Mouse (Mus musculus) heart, embryonic 16.5 days (tissue): ENCODE results near the gene Adarb2. TPM values are rescaled to one million over a fixed set of nuclear protein-coding genes. Genes with fewer than 3 reads are reported as not detected.

Experiments
- ATAC-seq: fragments of 200-750 bp; cut with Nextera tagmentation; replicated peaks from 2 replicates; pipeline ENCODE4 v1.8.0; 2017; ENCODE audit warnings: moderate number of reproducible peaks; ENCODE audit not compliant: insufficient read depth, low FRiP score; ENCODE audit errors: extremely low read depth
- H3K27ac ChIP-seq: fragments of 300-500 bp; sonication (generic); 2 replicates; pipeline ENCODE4 v1.5.1; 2014; ENCODE audit warnings: mild to moderate bottlenecking, low read length, control low read depth, moderate library complexity
- H3K27me3 ChIP-seq: fragments of 300-500 bp; sonication (generic); 2 replicates; pipeline ENCODE4 v1.6.1; 2014; ENCODE audit warnings: low read length, mixed read lengths; ENCODE audit not compliant: control insufficient read depth, insufficient read depth
- H3K36me3 ChIP-seq: fragments of 300-500 bp; sonication (generic); 2 replicates; pipeline ENCODE4 v1.6.1; 2014; ENCODE audit not compliant: control insufficient read depth, insufficient read depth
- H3K4me1 ChIP-seq: fragments of 300-500 bp; sonication (generic); 2 replicates; pipeline ENCODE4 v1.6.1; 2014; ENCODE audit warnings: low read length, mixed read lengths; ENCODE audit not compliant: control insufficient read depth, insufficient read depth
- H3K4me2 ChIP-seq: fragments of 300-500 bp; sonication (generic); 2 replicates; pipeline ENCODE4 v1.6.1; 2014; ENCODE audit warnings: low read depth, mild to moderate bottlenecking, control low read depth, low read length
- H3K4me3 ChIP-seq: fragments of 300-500 bp; sonication (generic); 2 replicates; pipeline ENCODE4 v1.5.1; 2014; ENCODE audit warnings: mild to moderate bottlenecking, control low read depth, low read length
- H3K9ac ChIP-seq: fragments of 300-500 bp; sonication (generic); 2 replicates; pipeline ENCODE4 v1.6.1; 2014; ENCODE audit warnings: low read length, control low read depth
- H3K9me3 ChIP-seq: fragments of 300-500 bp; sonication (generic); replicated peaks from 2 replicates; pipeline ENCODE4 v1.6.1; 2016; ENCODE audit warnings: low read length; ENCODE audit not compliant: control insufficient read depth
- WGBS: fragments of 180-500 bp; shearing (Covaris S2); extraction: QIAGEN DNeasy Blood & Tissue Kit; methylation state at CpG from one replicate; pipeline ENCODE4 v1.1.7; 2014; 5-methylcytosine and 5-hydroxymethylcytosine counted together
- polyA plus RNA-seq: library from polyadenylated mRNA; unstranded; fragments of >200 nt; fragmentation: Nextera tagmentation; extraction: Ambion mirVana; gene quantifications from 2 replicates; pipeline ENCODE4 v1.2.1, GENCODE M21; 2015

Gene Adarb2
- polyA plus RNA-seq, 1 experiment from 2014 or later: 0.05 TPM

GRCm38 (mm10) chr13:8272158-8272945 is 69.7 kb downstream of the Adarb2 start:
- Histone ChIP-seq H3K9ac (no peak overlapping the region), H3K36me3 (no peaks in the 10 kb centered on the region), H3K4me3 (no peak overlapping the region), H3K27me3 (no peaks in the 10 kb centered on the region), H3K4me2 (no peak overlapping the region), H3K4me1 (no peaks in the 10 kb centered on the region), H3K9me3 (no peaks in the 10 kb centered on the region), H3K27ac (no peak overlapping the region)
- no peak for ATAC-seq
- 62% methylated on average over 4 of the region's 4 CpGs for WGBS

GRCm38 (mm10) chr13:8283116-8283515 is 80.5 kb downstream of the Adarb2 start:
- Histone ChIP-seq H3K27me3 (no peaks in the 10 kb centered on the region), H3K9me3 (no peaks in the 10 kb centered on the region), H3K27ac (no peak overlapping the region), H3K4me3 (no peak overlapping the region), H3K4me1 (no peaks in the 10 kb centered on the region), H3K9ac (no peak overlapping the region), H3K4me2 (no peak overlapping the region), H3K36me3 (no peaks in the 10 kb centered on the region)
- ATAC-seq: no peak
- WGBS: 76% methylated on average over 2 of the region's 2 CpGs

GRCm38 (mm10) chr13:8316347-8317141 is 113.9 kb downstream of the Adarb2 start:
- no peak overlapping the region for H3K4me3 ChIP-seq
- no peak overlapping the region for H3K4me2 ChIP-seq
- 48% methylated on average over 5 of the region's 5 CpGs for WGBS
- no peaks in the 10 kb centered on the region for H3K4me1 ChIP-seq
- no peak overlapping the region for H3K27ac ChIP-seq
- H3K27me3 ChIP-seq: no peaks in the 10 kb centered on the region
- no peak overlapping the region for H3K9ac ChIP-seq
- no peaks in the 10 kb centered on the region for H3K9me3 ChIP-seq
- no peak for ATAC-seq
- H3K36me3 ChIP-seq: no peaks in the 10 kb centered on the region

GRCm38 (mm10) chr13:8333589-8334455 is 131.2 kb downstream of the Adarb2 start:
- no peak overlapping the region for H3K9ac ChIP-seq
- H3K4me2 ChIP-seq: no peak overlapping the region
- no peaks in the 10 kb centered on the region for H3K4me1 ChIP-seq
- WGBS: 53% methylated on average over 7 of the region's 7 CpGs
- H3K36me3 ChIP-seq: no peaks in the 10 kb centered on the region
- no peak for ATAC-seq
- no peaks in the 10 kb centered on the region for H3K9me3 ChIP-seq
- no peaks in the 10 kb centered on the region for H3K27me3 ChIP-seq
- H3K27ac ChIP-seq: no peak overlapping the region
- no peak overlapping the region for H3K4me3 ChIP-seq

- no peak overlapping the region for H3K4me2 ChIP-seq
- ATAC-seq: no peak
- no peaks in the 10 kb centered on the region for H3K9me3 ChIP-seq
- no peaks in the 10 kb centered on the region for H3K4me1 ChIP-seq
- no peak overlapping the region for H3K27ac ChIP-seq
- WGBS: 63% methylated on average over 4 of the region's 4 CpGs
- no peaks in the 10 kb centered on the region for H3K36me3 ChIP-seq
- no peak overlapping the region for H3K4me3 ChIP-seq
- H3K9ac ChIP-seq: no peak overlapping the region
- no peaks in the 10 kb centered on the region for H3K27me3 ChIP-seq
Observed at GRCm38 (mm10) chr13:8334580-8334979, 131.9 kb downstream of the Adarb2 start.

- H3K36me3 ChIP-seq: no peaks in the 10 kb centered on the region
- H3K9me3 ChIP-seq: no peaks in the 10 kb centered on the region
- no peaks in the 10 kb centered on the region for H3K4me1 ChIP-seq
- WGBS: 73% methylated on average over 5 of the region's 5 CpGs
- H3K27ac ChIP-seq: no peak overlapping the region
- no peak overlapping the region for H3K4me3 ChIP-seq
- H3K27me3 ChIP-seq: no peaks in the 10 kb centered on the region
- no peak overlapping the region for H3K4me2 ChIP-seq
- H3K9ac ChIP-seq: no peak overlapping the region
- ATAC-seq: no peak
Observed at GRCm38 (mm10) chr13:8341086-8341807, 138.6 kb downstream of the Adarb2 start.

- Histone ChIP-seq H3K4me3 (no peak overlapping the region), H3K4me2 (no peak overlapping the region), H3K36me3 (no peaks in the 10 kb centered on the region), H3K4me1 (no peaks in the 10 kb centered on the region), H3K27me3 (no peaks in the 10 kb centered on the region), H3K9me3 (no peaks in the 10 kb centered on the region), H3K27ac (no peak overlapping the region), H3K9ac (no peak overlapping the region)
- WGBS: 80% methylated on average over 7 of the region's 7 CpGs
- ATAC-seq: no peak
Observed at GRCm38 (mm10) chr13:8347147-8347546, 144.5 kb downstream of the Adarb2 start.

GRCm38 (mm10) chr13:8352341-8352740 is 149.7 kb downstream of the Adarb2 start:
- Histone ChIP-seq H3K4me1 (no peaks in the 10 kb centered on the region), H3K4me3 (no peak overlapping the region), H3K36me3 (no peaks in the 10 kb centered on the region), H3K27me3 (no peaks in the 10 kb centered on the region), H3K9ac (no peak overlapping the region), H3K4me2 (no peak overlapping the region), H3K9me3 (no peaks in the 10 kb centered on the region), H3K27ac (no peak overlapping the region)
- ATAC-seq: no peak
